Mouse (Mus musculus) large intestine, adult 2 months (tissue): ENCODE measurements around the gene Ankrd66. TPM values are rescaled to one million over a fixed set of nuclear protein-coding genes. Genes with fewer than 3 reads are reported as not detected.
"Not testable (repeated sequence)": the region's sequence is repeated elsewhere in the genome, so short reads cannot be mapped to it uniquely, and the experiment has no call there.

Experiments
- DNase-seq: peaks from one replicate; pipeline ENCODE4 v3.0.0-alpha.2; 2012; ENCODE audit warnings: low read depth, low spot score
- WGBS: fragments of 180-500 bp; shearing (Covaris S2); methylation state at CpG from one replicate; pipeline ENCODE4 v1.1.7; 2018; 5-methylcytosine and 5-hydroxymethylcytosine counted together
- polyA plus RNA-seq: library from polyadenylated mRNA; depleted of rRNA; stranded (reverse); fragments of >200 nt; gene quantifications from 2 replicates; pipeline ENCODE4 v1.2.3, GENCODE M21; 2012

The Ankrd66 gene
- polyA plus RNA-seq, 1 experiment = 0.17 TPM

GRCm38 (mm10) chr17:43544040-43544439 lies 601 bp upstream of the Ankrd66 start:
- WGBS = 67% methylated on average over 4 of the region's 4 CpGs
- no peak for DNase-seq

GRCm38 (mm10) chr17:43538767-43539166 lies 4.7 kb downstream of the Ankrd66 start:
- 84% methylated on average over 3 of the region's 3 CpGs for WGBS
- no peak for DNase-seq

DNA sequence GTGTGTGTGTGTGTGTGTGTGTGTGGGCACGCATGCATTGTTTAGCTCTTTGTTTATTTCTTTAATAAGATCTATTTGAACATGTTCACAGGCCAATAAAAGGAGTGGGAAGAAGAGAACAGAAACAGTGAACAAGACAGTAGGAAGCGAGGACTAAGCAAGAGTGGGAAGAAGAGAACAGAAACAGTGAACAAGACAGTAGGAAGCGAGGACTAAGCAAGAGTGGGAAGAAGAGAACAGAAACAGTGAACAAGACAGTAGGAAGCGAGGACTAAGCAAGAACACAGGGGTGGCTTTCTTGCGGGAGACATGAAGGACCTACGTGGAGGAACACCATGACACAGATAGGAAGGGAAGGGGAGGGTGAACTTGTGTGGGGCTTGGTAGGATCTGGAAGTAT lies 6.6 kb downstream of the Ankrd66 start:
- 85% methylated on average over 6 of the region's 6 CpGs for WGBS
- DNase-seq = not testable (repeated sequence)

DNA sequence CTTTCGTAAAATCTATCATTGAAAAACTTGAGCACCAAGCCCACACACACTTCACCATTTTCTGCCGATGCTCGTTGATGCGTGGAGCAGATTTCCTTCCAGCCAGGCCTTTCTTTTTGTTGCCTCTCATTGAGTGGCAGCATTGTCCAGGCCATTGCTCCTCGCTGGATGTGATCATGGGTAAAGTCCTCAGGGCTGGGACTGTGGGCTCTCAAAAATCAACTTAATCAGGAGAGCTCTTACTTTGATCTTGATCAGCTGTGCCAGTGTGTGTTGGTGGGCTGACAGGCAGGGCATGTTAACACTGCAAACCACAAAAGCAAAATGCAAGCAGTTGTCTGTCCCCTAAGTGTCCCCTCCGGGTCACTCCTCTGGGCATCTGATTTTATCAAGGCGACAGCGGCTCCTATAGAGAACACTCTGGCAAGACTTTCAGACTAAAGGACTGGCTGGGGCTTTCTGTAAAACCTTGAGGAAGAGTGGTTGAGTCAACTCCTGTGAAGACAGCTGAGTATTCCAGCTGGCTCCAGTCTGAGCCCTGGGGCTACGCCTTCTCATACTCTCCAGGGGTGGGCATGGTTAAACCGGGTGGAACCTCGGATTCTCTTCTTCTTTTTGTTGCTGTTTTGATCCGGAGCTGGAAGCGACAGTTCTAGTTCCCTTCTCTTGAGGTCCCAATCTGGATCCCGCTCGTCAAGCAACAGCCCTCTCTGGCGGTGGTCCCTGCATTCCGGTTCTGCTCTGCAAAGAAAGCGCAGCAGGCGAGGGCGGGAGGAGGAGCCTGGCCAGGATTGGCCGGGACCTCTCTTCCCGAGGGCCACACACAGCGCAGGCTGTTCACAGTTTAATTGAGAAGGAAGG lies 8.8 kb downstream of the Ankrd66 start:
- WGBS = 22% methylated on average over 23 of the region's 23 CpGs
- no peak for DNase-seq

GRCm38 (mm10) chr17:43531192-43531591 lies 12.2 kb downstream of the Ankrd66 start:
- 93% methylated on average over 4 of the region's 4 CpGs for WGBS
- no peak for DNase-seq

- WGBS = 87% methylated on average over 2 of the region's 2 CpGs
These were observed 12.9 kb downstream of the Ankrd66 start for GRCm38 (mm10) chr17:43530507-43530906.

DNA sequence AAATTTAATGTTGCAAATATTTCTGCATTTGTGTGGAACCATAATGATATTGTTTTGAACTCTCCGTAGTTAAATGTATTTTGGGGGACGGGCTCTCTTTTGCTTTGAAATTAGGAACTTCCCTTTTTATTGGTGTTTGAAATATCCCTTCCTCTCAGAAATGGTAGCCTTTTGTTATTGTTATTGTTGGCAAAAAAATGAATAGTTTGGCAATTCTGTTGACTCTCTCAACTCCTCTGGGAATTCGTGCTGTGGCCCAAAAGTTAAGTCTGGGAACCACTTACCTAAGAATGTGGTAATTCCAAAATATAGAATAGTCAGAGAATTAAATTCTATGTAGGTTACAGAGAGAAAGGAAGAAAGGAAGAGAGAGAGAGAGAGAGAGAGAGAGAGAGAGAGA lies 23.3 kb downstream of the Ankrd66 start:
- WGBS = 54% methylated on average over 3 of the region's 3 CpGs
- DNase-seq = no peak

More at GRCm38 (mm10) chr17:43530507-43530906, 12.9 kb downstream of the Ankrd66 start:
- DNase-seq = no peak

GRCm38 (mm10) chr17:43518644-43519409 lies 24.6 kb downstream of the Ankrd66 start:
- DNase-seq = no peak
- WGBS = 27% methylated on average over 18 of the region's 18 CpGs

DNA sequence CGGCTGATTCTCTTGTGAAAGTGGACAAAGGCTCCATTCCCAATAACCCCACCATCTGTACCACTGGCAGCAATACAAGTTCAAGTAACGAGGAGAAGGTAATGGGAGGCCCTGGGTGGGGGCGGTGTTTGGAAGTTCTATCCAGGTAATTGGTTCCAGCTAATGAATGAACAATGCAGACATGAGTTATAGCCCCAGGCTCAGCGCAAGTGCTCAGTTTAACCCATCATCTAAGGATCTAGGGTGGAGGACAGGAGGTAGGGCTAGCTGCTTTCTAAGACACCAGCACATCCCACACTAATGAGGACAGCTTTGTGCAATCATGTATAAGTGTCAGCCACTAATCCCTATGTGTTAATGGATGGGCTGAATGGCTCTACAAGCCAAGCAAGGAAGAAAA lies 32.7 kb downstream of the Ankrd66 start:
- WGBS = 69% methylated on average over 4 of the region's 4 CpGs
- DNase-seq = no peak

- 30% methylated on average over 6 of the region's 6 CpGs for WGBS
- DNase-seq = no peak
These were observed 38.9 kb downstream of the Ankrd66 start for GRCm38 (mm10) chr17:43504594-43504934.

GRCm38 (mm10) chr17:43503861-43504593 lies 39.4 kb downstream of the Ankrd66 start:
- WGBS = 20% methylated on average over 4 of the region's 4 CpGs
- no peak for DNase-seq

- WGBS = 35% methylated on average over 9 of the region's 9 CpGs
These were observed 40.8 kb downstream of the Ankrd66 start, which contains the start of gene Mep1a for GRCm38 (mm10) chr17:43502592-43502991. Mep1a (minus strand) TSS chr17:43502812.

DNA sequence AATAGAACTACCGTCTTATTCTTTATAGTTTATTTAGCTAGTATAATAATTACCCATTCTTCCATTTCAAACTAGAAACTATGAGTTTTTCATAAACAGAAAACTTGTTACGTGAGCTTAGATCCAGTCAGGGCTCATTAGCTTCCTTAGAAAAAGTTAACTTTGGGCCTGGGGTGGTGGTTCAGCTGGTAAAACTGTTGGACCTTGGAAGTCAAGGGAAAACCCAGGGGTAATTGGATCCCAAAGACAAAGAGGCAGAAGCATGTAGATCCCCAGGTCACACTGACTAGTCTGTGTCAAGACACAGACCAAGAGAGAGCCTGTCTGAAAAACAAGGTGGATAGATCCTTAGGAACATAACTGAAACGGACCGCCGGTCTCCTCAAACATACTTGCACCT lies 41.8 kb downstream of the Ankrd66 start:
- WGBS = 58% methylated on average over 5 of the region's 5 CpGs
- DNase-seq = no peak

More at GRCm38 (mm10) chr17:43502592-43502991, 40.8 kb downstream of the Ankrd66 start, which contains the start of gene Mep1a:
- DNase-seq = no peak

- WGBS = 49% methylated on average over 3 of the region's 3 CpGs
- no peak for DNase-seq
These were observed 42.2 kb downstream of the Ankrd66 start for GRCm38 (mm10) chr17:43501223-43501622.

GRCm38 (mm10) chr17:43500513-43500912 lies 42.9 kb downstream of the Ankrd66 start:
- no peak for DNase-seq
- 69% methylated on average over 1 of the region's 1 CpGs for WGBS

- 16% methylated on average over 4 of the region's 4 CpGs for WGBS
- no peak for DNase-seq
These were observed 45.9 kb downstream of the Ankrd66 start for GRCm38 (mm10) chr17:43497521-43497920.

DNA sequence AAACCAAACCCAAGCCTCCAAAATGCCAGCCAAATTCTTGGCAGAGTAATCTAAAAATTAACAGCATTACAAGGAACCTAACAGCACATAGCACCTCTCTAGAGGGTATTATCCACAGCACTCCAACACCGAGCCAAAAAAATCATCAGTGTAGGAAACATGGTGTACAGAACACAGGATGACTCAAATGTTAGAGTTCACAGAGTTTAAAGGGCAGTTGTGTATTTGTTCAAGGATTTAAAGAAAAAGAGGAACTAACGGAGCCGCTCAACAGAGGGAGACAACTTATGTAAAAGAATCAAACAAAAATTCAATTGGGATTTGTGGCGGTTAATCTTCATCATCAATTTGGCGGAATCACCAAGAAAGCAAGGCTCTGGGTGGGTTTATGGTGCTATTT lies 47.9 kb downstream of the Ankrd66 start:
- DNase-seq = no peak
- 66% methylated on average over 5 of the region's 5 CpGs for WGBS

- WGBS = 63% methylated on average over 10 of the region's 10 CpGs
- not testable (repeated sequence) for DNase-seq
These were observed 53.1 kb downstream of the Ankrd66 start for GRCm38 (mm10) chr17:43490371-43490770.

GRCm38 (mm10) chr17:43488439-43489151 lies 54.8 kb downstream of the Ankrd66 start:
- 42% methylated on average over 2 of the region's 2 CpGs for WGBS
- no peak for DNase-seq
